Mouse (Mus musculus): ENCODE results near the gene Dock10.
"Not testable (repeated sequence)": the region's sequence is repeated elsewhere in the genome, so short reads cannot be mapped to it uniquely, and the experiment has no call there.

Dock10 gene

DNA sequence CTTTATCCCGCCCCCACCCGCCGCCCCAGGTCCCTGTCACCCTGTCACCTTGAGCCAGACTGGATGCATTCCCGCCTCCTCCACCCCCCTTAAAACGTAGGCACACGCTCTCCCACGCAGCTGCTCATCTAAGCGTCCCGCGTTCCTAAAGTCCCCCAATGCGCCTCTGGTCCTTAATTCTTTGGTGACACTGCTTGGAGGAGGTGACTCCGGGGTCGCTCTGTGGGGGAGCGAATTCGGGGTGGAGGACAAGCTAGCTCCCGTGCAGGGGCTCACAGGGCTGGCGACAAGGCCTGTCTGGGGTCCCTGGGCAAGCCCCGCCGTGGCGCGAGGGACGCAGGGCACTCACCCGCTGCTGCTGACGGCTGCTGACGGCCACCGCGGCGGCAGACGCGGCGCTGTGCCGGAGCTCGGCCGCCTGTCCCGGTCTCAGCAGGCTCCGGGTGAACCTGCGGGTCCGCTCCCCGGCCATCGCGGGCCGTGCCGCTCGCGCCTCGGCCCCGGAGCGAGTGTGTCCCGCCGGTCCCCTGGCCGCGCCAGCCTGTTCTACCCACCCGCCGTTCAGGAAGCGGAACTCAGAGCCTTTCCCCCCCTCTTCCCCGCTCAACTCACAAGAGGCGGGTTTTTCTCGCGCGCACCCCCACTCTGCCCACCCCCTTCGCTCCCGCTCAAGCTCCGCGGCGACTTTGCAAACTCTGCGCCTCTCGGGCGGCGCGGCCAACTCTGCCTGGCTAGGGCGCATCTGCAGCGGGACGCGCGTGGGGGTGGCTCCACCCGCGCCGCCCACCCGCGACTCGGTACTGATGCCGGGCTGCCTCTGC, at the start of gene Dock10:
Gene Dock10 (minus strand): TSS at position 551 of the 821 bp plus-strand sequence.
- DNase-seq (ENCODE audit: extremely low read depth, insufficient read length, low spot score) = peak; percentile 5

DNA sequence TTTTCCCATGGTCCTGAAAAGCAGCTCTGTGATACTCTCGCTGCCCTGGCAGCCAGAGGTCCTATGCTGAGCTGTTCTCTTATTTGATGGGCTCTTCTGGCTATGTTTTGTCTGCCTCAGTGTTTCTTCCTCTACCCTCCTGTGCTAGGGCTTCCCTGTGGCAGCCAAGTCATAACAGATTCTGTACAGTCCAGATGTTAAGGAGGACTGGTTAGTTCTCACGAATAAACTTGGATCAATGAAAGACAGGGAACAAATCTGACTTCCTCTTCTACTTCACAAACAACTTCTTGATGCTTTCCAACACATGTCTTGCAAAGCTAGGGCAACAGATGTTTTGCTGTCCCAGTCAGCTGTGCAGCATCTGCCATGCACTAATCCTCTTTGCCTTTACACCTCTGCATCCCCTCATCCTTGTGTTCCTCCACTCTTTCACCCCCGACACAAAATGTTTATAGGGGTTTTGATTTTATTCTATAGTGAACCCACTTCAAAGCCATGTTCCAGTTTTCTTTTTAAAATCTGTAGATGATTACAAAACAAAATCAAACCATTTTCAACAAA, 48.6 kb upstream of the Dock10 start:
- DNase-seq (ENCODE audit: extremely low read depth, insufficient read length, low spot score) = no peak

DNA sequence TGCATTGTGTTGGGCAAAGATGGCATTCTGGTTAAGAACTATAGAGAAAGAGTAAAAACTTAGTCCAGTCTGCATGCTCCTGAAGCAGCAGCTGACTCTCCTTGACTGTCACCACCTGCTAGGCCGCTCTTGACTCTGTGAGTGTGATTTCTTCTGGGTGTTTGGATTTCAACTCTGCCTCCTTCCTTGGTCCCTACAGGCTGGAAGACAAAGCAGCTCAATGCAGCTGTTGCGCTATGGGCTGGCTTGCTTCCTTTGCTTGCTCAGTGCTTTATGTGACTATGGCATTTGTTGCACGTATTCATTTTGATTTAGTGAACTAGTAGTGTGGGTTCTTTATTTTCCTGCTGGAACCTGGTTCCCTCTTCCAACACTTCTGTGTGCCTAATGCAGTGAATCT, 43.7 kb upstream of the Dock10 start:
- no peak for DNase-seq (ENCODE audit: extremely low read depth, insufficient read length, low spot score)

DNA sequence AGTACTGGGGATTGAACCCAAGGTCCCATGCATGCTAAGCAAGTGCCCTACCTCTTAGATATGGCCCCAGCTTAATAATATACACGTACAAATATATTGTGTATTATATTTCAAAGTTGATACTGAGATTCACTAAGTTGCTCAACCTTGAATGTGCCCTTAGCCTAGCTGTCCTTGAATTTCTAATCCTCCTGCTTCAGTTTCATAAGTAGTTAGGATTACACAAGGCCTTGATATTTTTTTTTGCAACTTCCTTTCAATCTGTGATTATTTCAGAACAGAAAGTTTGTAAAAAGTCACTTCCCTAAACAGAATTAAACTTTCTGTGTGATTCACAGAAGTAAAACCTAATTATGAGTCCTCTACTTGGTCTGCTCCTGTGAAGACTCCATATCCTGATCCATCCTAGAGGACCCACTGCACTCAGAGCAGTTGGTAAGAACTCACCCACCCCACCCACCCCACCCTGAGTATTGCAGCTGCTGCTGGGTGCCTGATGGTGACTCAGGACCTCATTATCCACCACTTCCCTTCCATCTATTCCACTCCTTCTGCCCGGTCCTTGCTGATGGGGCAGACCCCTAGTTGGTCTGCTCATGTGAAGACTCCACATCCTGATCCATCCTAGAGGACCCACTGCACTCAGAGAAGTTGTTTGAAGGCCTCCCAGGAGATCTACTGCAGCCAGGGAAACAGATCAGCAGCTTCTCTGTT, 26.9 kb upstream of the Dock10 start:
- DNase-seq (ENCODE audit: extremely low read depth, insufficient read length, low spot score) = no peak

DNA sequence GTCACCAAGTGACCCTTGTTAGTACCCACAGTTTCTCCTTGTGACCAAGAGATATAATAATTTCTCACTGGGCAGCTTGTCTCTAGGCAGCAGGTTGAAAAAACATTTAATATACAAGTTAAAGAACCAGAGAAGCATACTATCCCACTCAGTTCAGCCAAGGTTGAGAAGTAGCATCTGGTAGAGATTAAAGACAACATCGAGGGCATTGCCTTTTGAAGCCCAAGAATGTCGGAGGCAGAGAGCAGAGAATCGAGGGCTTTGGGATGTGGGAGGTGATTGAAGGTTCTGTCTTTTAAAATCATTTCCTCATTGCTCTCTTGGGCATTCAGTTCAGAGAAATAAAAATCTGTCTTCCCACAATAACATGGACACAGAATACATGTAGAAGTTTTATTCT, 25.8 kb upstream of the Dock10 start:
- no peak for DNase-seq (ENCODE audit: extremely low read depth, insufficient read length, low spot score)

DNA sequence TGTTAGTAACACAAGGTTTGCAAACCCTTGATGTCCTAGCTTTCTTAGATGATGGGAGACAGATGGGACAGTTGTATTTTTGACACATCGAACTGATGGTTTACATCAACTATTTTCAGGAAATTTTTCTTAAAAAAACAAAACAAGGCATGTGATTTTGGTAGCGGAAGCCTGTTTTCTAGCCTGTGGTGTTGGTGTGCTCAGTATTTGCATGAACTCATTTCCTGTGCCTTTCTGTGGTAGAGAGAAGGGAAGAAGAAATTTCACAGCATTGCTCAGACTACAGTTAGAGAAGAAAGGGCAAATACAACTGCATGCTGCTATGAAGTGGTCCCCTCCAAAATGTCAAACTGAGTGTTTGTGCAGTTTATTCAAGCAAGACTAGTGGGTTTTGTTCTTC, 7.2 kb upstream of the Dock10 start:
- DNase-seq (ENCODE audit: extremely low read depth, insufficient read length, low spot score) = no peak

DNA sequence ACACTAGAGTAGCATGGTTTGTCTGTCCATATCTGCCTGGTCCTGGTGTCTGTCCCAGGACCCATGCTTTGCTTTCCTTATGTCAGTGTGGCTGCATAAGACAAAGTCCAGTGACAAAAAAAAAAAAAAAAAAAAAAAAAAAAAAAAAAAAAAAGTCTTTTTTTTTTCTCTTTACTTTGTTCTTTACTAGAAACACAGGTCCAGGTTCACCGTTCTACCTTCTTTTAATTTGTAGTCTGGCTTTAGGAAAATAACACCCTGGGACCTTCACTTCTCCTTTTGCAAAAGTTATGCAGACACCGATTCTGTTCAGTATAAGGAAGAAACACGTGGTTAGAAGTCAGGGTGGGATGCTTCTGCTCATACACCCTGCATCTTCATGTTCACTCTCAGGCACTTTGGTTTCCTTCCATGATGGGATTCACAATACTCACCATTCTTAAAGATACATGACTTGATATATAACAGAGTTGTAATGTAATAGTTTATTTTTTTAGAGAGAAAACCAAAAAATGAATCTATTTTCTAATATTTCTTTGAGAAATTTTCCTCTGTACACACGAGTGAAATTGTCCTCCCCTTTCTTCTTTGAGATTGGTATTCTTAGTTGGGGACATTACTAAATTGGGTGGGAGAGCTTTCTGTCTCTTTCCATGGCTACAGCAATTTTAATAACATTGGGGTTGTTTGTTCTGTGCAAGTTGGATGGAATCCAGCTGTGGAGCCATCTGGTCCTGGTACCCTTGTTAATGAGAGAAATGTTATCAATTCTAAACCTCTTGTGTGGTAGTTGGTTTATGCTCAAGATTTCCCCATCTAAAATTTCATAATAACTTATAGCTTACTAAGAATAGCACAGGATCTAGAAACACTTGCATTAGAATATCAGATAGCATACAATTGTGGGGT, 5.0 kb upstream of the Dock10 start:
- DNase-seq (ENCODE audit: extremely low read depth, insufficient read length, low spot score) = no peak

DNA sequence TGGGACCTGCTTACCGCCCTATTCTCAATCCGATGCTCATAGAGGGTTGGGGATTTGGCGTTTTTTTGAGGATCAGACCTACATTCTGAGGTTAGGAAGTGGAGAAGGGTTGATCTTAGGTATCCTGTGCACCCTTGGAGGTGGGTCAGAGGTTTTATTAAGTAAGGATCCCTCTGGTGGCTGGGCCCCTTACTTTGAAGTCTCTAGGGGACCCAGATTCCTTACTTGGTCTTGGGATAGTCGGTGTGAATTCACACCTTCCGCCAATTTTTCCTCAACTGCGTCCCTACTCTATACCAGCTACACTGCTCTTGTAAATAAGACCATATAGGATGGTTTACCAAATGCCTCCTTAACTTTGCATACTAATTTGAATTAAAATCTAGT, 464 bp upstream of the Dock10 start:
- no peak for DNase-seq (ENCODE audit: extremely low read depth, insufficient read length, low spot score)

DNA sequence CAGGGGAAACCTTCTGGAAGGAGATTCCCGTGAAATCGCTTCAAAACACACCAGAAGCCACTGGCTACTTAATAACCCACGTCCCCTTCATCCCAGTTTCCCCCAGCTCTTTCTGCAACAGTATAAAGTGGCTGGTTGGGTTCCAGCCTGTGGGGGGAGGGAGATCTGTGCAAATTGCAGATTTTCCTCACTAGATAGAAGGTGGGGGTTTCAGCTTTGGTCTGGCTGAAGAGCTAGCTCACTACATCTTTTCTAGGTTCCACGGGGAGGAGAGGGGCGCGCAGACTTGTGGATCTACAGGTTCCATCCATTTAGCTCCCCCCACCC, 714 bp downstream of the Dock10 start:
- DNase-seq (ENCODE audit: extremely low read depth, insufficient read length, low spot score) = no peak

DNA sequence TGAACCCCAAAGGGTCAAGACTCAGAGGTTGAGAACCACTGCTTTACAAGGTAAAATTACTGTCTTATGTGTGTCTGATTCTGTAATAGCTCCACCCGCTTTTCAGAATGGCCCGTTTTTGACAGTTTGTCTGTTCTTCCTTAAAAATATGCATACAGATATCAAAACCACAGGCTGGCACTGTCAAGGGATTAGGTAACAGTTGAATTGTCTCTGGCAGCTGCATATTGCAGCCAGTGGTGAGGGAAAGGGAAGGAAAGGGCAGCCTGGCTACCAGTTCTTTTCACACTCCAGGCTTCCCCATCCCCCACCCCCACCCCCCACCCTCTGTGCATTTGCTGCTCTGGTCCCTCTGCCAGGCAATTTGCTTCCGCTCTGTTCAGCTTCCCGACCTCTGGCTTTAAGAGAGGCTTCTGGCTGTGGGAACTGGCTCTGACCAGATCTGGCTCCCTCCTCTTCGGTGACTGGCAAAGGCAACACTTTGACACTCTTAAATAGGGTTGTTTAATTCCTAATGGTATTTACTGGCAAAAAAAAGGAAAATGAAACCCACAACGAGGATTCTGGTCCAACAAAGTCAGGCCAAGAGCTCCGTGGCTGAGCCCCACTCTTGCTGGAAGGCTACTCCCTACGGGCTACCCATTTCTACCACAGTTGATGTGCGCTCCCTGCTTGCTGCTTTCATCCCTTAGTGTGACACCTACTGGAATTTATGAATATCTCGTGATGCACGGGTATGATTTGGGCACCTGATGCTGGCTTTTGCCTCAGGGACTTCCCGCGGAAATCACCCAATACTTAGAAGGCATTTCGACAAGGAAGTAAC, 1.3 kb downstream of the Dock10 start:
- no peak for DNase-seq (ENCODE audit: extremely low read depth, insufficient read length, low spot score)

DNA sequence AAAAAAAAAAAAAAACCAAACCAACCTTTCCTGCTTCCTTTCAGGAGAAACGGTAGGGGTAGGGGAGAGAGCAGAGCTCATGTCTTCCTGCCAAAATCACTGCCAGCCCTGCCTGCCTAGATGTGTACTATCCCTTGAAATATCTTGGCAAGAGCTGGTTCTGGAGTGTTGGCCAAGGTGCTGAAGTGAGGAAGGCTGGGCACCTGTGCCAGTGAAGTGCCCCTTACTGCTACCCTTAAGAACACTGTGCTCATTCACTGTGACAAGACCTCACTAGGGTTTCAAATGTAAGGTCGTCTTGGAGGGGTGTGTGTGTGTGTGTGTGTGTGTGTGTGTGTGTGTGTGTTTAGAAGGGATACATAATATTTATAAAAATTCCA, 2.3 kb downstream of the Dock10 start:
- no peak for DNase-seq (ENCODE audit: extremely low read depth, insufficient read length, low spot score)

DNA sequence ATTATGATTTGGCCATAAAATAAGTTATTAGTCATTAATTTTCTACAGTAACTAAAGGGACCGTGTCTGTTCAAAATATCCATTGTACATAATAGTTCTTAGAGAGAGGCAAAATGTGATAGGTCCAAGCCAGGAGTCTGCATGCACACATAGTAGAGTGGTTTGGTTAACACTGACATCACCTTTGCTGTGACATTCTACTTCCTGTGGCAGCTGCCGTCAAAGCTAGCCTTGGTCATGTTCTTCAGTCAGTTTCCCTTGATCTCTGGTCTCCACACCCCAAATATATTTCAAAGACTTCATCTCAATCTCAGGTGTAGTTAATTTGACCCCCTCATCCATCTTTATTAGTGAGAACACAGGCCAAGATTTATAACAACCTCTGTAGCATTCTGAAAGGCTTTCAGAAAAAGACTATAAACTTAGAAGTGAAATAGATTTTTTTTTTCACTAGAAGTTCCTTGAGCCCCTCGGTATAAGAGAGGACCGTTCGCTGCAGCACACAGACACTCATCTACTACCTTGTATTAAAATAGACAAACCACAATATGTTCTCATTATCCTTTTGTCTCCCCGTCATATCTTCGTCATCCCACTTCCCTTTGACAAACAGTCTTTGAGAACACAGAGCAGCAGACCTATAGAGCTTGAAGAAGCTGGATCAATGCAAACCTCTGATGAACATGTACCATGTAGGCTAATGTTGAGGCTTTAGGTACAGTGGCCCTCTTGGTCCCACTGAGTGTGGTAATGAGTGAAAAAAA, 2.8 kb downstream of the Dock10 start:
- no peak for DNase-seq (ENCODE audit: extremely low read depth, insufficient read length, low spot score)

DNA sequence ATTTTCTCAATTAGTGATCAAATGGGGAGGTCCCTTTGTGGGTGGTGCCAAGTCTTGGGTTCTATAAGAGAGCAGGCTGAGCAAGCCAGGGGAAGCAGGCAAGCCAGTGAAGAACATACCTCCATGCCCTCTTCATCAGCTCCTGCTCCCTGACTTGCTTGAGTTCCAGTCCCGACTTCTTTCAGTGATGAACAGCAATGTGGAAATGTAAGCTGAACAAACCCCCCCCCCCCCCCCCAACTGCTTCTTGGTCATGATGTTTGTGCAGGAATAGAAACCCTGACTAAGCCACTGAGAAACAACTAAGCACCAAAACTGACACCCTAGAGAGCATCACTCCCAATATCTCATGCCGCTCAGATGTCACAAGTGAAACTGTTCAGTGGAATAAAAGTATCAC, 9.2 kb downstream of the Dock10 start:
- DNase-seq (ENCODE audit: extremely low read depth, insufficient read length, low spot score) = not testable (repeated sequence)

DNA sequence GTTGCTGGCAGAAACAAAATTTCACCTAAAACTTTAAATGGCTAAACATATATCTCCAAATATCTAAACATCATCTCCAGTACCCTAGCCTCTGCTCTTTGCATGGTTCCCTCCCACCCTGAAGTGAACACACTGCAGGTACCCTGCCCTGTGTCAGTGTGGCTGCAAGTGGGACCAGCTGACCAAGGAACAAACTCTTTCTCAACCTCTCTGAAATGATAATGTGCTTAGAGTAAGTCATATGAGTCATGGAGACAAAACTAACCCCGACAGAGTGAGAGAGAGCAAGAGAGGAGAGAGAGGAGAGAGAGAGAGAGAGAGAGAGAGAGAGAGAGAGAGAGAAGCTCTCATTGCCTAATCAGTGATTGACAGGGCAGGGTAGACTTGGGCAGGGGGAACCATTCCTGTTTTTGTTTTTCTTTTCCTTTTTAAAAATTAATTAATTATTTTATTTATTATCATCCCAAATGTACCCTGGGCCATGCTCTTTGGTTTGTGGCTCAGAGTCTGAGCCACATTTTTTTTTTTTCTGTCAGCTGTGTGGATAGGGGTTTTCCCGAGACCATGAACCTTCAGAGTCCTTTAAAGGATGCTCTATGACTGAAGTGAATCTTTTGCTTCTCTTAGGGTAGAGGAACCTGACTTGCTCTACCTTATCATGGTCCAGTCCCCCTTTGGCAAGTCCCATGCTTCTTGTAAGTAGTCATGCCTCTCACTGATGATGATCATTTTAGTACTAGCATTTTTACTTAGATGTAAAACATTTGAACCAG, 11.4 kb downstream of the Dock10 start:
- no peak for DNase-seq (ENCODE audit: extremely low read depth, insufficient read length, low spot score)

DNA sequence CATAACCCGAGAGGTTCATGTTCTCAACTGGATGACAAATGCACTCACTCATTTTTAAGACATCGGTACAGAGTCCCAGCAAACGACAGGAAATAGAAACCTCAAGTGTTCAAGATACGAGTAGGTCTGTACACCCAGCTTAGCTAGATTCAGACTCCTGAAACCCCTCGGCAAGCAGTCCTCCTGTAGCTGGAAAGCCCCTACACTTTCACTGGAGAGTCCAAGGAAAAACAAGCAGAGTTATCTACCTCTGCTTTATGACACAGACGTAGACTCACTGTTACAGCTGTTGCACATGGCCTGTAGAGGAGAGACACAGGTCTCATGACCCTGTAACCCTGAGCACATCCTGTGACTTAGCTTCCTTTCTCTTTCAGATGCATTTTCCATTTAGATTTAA, 12.1 kb downstream of the Dock10 start:
- no peak for DNase-seq (ENCODE audit: extremely low read depth, insufficient read length, low spot score)

DNA sequence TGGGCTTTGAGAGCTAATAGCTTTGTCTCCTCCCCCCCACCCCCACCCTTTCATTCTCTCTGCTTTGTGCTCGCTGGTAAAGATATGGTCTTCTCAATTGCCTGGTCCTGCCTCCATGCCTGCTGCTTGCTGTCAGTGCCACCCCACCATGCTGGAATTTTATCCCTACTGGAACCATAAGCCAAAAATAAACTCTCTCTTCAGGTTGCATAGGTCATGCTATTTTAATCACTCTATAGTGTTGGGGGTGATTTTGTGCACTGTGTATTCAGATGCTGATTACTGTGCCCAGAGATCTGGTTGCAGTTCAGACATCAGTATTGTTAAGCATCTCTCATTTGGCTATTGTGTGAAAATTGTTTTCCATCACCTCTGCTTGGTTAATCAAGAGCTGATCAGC, 18.9 kb downstream of the Dock10 start:
- no peak for DNase-seq (ENCODE audit: extremely low read depth, insufficient read length, low spot score)

DNA sequence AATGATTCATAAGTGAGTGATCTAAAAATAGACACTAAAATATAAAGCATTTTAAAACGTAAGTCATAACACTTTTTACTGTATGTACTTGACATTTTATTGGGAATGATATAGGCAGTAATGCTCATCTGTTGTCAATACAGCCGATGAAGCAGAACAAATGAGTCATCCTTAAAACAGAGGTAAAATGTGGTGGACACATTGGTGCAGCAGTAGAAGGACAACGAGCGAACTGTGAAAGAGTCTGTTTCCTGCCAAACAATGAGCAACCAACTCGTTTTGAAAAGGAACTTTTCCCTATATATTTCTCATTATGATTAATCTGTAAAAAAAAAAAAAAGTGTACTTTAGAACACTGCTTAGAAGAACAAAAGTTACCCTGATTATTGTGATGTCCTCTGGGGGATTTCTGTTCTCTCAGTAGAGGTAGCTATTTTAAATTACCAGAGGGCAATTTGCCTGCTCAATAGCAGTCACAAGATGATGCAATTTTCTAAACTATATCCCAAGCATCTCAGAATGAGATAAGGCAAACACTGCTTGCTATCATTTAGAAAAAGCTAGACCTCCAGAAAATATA, 20.4 kb downstream of the Dock10 start:
- DNase-seq (ENCODE audit: extremely low read depth, insufficient read length, low spot score) = no peak

DNA sequence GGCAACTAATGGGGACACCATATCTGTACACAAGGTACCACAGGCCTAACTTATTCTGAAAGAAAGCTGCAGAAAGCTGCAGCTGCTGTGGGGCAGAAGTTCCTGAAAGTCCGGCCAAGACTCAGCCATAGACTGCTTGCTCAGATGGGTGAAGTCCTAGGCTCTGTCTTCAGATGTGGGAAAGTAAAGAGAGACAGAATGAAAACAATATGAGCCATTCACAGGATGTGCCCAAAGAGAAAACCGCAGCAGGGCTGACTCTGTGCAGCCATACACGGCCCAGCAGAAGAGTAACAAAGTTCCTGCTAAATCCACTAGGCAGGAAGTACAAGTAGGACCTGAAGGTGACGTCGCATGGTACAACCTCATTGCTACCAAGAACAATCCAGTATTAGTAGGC, 27.7 kb downstream of the Dock10 start:
- DNase-seq (ENCODE audit: extremely low read depth, insufficient read length, low spot score) = no peak
